Mouse (Mus musculus): ENCODE results near the gene Pus3. TPM values are rescaled to one million over a fixed set of nuclear protein-coding genes. Genes with fewer than 3 reads are reported as not detected.

The Pus3 gene
- polyA plus RNA-seq (2015; fragmentation: Illumina TruSeq; extraction: RNeasy Lipid Tissue Mini Kit (QIAGEN cat#74804); ENCODE audit: low read depth, low replicate concordance), result 15.1 TPM

DNA sequence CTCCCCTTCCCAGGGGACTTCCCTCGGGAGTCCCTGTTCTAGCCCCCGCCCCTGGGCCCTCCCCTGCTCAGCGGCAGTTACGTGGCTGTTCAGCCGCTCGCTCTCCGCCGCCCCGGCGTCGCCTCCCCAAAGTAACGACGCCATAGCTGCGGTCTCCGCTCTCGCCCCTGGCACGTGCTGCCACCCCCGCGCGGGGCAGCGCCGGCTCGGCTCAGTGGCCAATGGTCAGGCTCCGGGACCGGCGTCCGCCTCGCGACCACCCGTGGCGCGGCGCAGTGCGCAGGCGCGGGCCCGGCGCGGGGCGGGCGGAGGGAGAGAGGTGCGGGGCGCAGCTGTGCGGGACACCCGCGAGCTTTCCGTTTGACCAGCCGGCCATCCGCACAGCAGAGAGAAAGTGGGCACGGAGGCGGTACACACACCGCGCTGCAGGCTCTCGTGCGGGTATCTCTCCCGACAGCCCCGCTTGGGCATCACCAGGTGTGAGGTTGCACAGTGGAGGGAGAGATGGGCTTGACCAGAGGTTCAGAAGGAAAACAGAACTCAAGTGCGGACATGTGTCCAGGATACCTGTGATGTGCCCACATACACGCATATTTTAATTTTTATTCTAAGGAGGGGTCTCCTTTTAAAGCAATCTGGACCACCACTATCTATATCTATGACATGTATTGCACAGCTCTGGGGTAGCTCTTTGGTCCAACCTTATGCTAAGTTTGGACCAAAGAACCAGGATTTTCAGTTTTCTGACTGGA is at the start of gene Pus3, which contains the start of gene Ddx25:
Gene Pus3, plus strand, starts transcription at position 339 of the 752 bp plus-strand sequence.
Gene Ddx25, minus strand, starts transcription at position 272 of the 752 bp plus-strand sequence.

DNA sequence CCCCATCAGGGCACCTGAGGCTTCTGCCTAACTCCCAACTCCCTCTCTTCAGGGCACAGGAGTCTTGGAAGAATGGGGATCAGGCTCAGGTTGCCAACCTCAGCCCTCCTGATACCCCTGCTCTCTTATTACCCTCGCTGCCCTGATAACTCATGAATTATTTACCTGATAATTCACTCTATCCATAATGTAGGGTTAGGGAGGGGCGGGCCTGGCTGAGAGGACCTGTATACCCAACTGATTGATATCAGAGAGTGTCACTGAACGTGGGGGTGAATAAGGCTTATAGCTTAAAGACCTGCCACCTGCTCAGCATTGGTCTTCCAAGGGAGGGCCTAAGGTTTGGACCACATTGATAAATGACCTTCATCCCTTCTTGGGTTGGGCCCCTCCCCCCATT is 40.2 kb upstream of the Pus3 start, which contains the start of gene Gm1113:
Gene Gm1113, minus strand, starts transcription at position 101 of the 400 bp plus-strand sequence.

DNA sequence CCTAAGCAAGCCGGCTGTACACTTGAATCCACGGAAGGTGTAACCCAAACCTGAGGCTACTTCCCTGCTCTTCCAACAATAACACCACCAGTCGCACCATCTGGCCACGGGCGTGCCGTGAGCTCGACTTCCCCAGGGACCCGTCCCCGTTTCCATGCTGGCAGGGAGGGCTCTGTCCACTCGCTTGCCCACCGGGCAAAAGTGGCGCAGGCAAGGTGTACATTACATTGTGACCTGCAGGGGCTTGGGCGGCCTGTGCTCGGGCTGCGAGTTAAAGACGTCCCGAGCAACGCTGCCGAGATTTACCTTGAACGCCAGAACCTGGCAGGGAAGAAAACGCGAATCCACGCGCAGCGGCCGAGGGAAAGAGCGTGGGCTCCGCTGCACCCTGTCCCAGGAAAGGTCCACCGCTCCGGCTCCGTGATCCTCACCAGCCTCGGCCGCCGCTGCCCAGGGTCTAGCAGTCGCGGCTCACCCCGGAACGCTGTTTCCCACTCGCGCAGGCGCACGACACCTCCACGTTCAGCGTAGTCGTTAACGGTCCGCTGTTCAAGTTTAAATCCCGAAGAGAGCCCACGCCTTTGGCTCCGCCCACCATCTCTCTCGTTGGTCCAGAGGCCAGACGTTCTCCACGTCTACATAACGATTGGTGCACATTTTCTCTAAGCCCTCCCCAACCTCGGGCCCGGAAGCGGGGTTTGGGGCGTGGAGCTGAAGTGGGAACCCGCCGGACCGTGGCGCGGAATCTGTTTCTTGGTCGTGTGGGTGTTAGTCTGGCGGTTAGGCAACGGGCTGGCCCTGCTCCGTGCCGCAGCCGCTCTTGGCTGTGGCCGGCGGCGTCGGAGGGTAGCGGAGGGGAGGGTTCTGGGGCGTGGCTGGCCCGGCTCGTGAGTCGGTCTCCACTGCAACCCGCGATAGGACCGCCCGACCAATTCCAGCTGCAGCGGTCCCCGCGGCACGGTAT is 11.5 kb downstream of the Pus3 start, which contains the start of the genes Pate2 and Hyls1:
Gene Pate2, plus strand, starts transcription at position 714 of the 964 bp plus-strand sequence.
Gene Hyls1, minus strand, starts transcription at position 828 of the 964 bp plus-strand sequence.

GRCm38 (mm10) chr9:35611841-35612240 is 53.4 kb downstream of the Pus3 start, which contains the start of gene Pate4:
Pate4 (minus strand) TSS chr9:35611941.

Other genes starting within 250 kb of the Pus3 start
- 4.3 TPM for gene Cdon, start 137.5 kb upstream of the Pus3 start, polyA plus RNA-seq (2015; fragmentation: Illumina TruSeq; extraction: RNeasy Lipid Tissue Mini Kit (QIAGEN cat#74804); ENCODE audit: low read depth, low replicate concordance)
- gene Gm1113, start 40.3 kb upstream of the Pus3 start, polyA plus RNA-seq (2015; fragmentation: Illumina TruSeq; extraction: RNeasy Lipid Tissue Mini Kit (QIAGEN cat#74804); ENCODE audit: low read depth, low replicate concordance), result not detected
- gene Ddx25, start 67 bp upstream of the Pus3 start, polyA plus RNA-seq (2015; fragmentation: Illumina TruSeq; extraction: RNeasy Lipid Tissue Mini Kit (QIAGEN cat#74804); ENCODE audit: low read depth, low replicate concordance), result 20.0 TPM
- gene Pate2, start 11.7 kb downstream of the Pus3 start, polyA plus RNA-seq (2015; fragmentation: Illumina TruSeq; extraction: RNeasy Lipid Tissue Mini Kit (QIAGEN cat#74804); ENCODE audit: low read depth, low replicate concordance), result 0.57 TPM
- gene Hyls1, start 11.8 kb downstream of the Pus3 start, polyA plus RNA-seq (2015; fragmentation: Illumina TruSeq; extraction: RNeasy Lipid Tissue Mini Kit (QIAGEN cat#74804); ENCODE audit: low read depth, low replicate concordance), result 7.3 TPM
- gene Pate4, start 53.3 kb downstream of the Pus3 start, polyA plus RNA-seq (2015; fragmentation: Illumina TruSeq; extraction: RNeasy Lipid Tissue Mini Kit (QIAGEN cat#74804); ENCODE audit: low read depth, low replicate concordance), result not detected
- not detected for gene Pate3, start 89.6 kb downstream of the Pus3 start, polyA plus RNA-seq (2015; fragmentation: Illumina TruSeq; extraction: RNeasy Lipid Tissue Mini Kit (QIAGEN cat#74804); ENCODE audit: low read depth, low replicate concordance)
- gene Pate1, start 128.8 kb downstream of the Pus3 start, polyA plus RNA-seq (2015; fragmentation: Illumina TruSeq; extraction: RNeasy Lipid Tissue Mini Kit (QIAGEN cat#74804); ENCODE audit: low read depth, low replicate concordance), result not detected
- gene Gm17677, start 182.5 kb downstream of the Pus3 start, polyA plus RNA-seq (2015; fragmentation: Illumina TruSeq; extraction: RNeasy Lipid Tissue Mini Kit (QIAGEN cat#74804); ENCODE audit: low read depth, low replicate concordance), result not detected
- gene Gm17727, start 219.5 kb downstream of the Pus3 start, polyA plus RNA-seq (2015; fragmentation: Illumina TruSeq; extraction: RNeasy Lipid Tissue Mini Kit (QIAGEN cat#74804); ENCODE audit: low read depth, low replicate concordance), result not detected
- gene Gm27235, start 231.5 kb downstream of the Pus3 start, polyA plus RNA-seq (2015; fragmentation: Illumina TruSeq; extraction: RNeasy Lipid Tissue Mini Kit (QIAGEN cat#74804); ENCODE audit: low read depth, low replicate concordance), result not detected
- gene D730048I06Rik, start 231.5 kb downstream of the Pus3 start, polyA plus RNA-seq (2015; fragmentation: Illumina TruSeq; extraction: RNeasy Lipid Tissue Mini Kit (QIAGEN cat#74804); ENCODE audit: low read depth, low replicate concordance), result not detected